Mouse (Mus musculus): Measurements from ENCODE around the gene Atp2c2.

Atp2c2 gene

DNA sequence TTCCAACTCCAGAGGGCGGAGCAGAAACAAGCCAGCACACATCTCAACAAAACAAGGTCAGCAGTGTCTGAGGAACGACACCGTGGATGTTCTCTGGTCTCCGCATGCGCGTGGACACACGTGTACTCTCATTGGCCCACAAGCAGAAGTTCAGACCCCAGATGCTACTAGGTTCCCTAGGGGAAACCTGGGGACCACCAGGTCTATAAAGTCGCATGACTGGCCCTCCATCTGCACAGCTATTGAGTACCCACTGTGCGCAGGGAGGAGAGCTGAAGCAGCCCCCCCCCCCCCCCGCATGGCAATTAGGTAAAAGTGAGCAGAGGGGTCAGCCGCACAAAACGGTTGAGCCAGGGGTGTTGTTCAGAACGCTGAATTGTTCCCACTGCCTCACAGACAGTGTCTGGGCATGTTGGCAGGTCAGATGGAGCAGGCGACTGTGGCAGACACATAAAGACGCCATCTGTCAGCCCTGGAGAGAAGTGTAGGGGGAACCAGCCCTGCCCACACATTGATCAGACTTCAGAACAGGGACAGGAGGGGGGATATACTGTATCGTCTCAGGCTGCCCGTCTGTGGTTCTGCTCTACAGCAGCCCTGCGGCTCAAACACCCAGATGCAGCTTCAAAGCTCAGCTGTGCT lies 86.1 kb downstream of the Atp2c2 start:
- peak; percentile 56 for DNase-seq (ENCODE audit: low spot score)

DNA sequence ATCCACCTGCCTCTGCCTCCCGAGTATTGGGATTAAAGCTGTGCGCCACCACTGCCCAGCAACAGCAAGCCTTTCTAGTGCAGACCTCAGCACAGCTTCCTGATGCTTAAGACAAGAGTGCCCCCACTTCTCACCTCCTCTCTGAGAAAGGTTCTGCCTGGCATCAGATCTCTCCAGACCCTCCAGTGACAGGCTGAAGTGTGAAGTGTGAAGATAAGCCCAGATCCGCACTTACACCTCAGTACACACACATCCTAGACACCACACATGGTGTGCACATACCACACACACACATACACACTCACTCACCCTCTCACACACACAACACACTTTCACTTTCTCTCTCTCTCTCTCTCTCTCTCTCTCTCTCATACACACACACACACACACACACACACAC lies 87.1 kb downstream of the Atp2c2 start:
- DNase-seq (ENCODE audit: low spot score) = no peak

DNA sequence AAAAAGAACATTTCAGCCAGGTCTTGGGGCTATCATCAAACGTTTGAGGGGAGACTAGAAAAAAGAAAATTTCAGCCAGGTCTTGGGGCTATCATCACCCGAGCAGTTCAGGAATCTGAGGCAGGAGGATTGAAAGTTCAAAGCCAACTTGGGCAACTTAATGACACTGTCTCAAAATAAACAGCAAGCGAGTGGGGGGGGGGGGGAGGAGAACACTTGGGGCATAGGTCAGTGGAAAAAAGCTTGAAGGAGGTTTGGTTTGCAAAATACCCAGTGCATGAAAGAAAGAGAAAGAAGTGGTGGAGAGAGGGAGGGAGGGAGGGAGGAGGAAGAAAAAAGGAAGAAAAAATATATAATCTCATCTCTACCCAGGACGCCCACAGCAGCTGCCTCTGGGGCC lies 87.5 kb downstream of the Atp2c2 start:
- DNase-seq (ENCODE audit: low spot score) = no peak

DNA sequence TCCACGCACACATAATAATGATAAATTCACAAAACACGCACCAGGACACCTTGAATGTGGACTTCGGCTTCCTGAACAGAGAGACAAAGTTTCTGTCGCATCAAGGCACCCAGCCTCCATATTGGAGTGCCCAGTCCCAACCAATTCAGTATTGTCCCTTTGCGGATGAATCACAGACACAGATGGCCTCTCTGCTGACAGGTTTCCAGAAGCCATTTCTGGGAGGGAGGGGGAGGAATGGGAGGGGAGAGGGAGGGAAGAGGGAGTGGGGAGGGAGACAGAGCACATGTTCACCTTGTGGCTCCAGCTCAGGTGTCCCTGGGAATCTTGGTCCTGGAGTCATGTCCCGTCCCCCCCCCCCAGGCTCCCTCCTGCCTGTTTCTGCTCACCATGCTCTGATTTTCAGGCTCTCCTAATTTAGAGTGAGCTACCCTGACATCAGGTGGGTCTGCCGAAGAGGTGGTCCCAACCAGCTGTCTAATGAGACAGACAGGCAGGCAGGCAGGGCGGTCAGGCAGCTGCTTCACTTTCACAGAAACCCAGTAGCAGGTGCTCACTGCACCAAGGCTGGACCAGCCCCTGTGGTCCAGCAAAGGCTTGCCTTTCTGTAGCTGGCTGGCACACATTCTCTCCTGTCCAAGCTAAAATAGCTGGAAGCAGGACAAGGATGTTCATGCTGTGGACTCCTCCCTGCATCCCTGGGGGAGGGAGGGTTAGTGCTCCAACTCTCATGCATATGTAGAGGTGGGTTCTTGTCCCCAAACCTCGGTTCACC lies 89.0 kb downstream of the Atp2c2 start:
- DNase-seq (ENCODE audit: low spot score) = no peak

DNA sequence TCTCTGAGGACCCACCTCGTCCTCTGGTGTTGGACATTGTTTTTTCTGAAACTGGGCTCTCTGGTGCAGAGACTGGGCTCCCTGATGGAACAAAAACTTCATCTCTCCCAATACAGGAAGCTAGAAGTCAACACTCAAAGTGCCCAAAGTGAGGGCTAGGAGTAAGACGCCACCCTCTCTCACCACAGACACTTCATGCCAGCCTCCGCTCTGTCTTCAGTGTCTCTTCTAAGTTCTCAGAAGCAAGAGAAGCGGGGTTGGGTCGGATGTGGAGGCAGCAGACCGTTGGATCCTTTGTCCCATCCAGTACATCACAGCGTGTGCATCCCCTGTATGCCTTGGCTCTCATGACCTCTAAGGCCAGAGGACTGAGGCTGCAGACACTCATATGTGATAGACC lies 89.8 kb downstream of the Atp2c2 start:
- no peak for DNase-seq (ENCODE audit: low spot score)

DNA sequence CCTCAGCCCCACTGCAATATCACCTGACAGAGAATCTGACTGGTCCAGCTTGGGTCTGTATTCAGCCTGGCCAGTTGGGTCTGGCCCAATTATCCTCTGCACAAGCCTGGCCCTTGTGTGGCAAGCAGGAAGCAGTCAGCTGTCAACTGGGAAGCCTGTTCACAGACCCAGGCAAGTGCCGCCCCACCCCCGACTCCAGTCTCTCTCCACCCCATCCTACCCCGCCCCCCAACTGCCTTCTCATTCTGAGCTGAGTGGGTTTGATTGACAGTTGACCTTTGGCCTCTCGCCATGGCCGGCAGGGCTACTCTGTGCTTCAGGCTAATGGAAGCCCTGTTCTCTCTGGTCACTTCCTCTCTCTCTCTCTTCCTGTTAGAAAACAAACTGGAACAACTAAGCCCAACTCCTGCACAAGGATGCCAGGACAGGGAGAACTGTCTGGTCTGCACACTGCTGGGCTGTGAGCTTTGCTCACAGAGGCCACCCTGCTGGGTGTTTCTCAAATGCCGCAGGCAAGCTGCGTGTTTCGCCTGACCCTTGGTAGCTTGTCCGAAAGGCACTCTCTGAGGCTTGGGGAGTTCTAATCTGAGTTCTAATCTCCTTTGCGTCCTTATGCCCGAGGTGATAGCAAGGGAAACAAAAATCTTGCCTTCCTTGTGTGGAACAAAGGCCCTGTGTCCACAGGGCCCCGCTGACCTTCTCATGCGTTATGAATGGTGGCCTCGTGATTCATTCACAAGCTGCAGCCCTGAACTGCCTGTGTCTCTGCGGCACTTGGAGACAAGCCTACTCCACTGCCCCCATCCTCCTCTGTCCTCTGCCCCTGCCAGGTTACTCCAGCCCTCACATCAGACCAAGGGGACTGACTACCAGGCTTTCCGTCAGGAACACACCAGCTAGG lies 92.2 kb downstream of the Atp2c2 start:
- peak; percentile 95 for DNase-seq (ENCODE audit: low spot score)

DNA sequence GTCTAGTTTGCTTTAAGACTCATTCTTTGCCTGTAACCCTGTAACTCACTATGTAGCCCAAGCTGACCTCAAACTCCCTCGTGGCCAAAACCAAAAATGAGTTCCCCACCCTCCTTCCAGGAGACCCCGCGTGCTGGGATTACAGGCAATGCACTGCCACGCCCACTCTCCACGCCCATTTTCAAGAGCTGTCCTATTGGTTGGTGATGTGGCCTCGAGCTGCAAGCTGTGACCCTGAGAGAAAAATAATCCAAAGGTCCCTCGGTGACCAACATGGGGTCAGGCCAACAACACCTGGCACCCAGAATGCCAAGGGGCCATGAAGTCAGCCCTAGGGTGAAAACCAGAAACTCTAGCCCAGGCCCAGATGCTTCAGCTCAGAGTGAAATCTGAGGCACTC lies 94.9 kb downstream of the Atp2c2 start:
- peak; percentile 59 for DNase-seq (ENCODE audit: low spot score)

DNA sequence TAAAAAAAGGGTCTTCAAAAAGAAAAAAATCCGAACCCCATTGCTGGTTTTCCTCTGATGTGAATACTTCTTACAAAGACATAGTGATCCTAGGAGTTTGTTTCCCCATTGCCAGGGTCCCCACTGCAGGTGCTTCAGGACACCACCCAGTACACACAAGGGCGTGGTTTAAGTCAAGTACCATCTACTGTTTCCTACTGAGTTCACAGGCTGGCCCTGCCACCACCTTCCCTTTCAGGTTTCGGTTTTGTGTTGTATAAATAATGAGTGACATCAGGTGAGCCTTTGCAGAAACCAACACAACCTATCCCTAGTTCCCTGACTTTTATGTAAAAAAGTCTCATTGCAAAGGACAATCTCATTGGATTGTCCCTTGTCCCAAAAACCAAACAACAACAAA lies 95.8 kb downstream of the Atp2c2 start:
- no peak for DNase-seq (ENCODE audit: low spot score)

DNA sequence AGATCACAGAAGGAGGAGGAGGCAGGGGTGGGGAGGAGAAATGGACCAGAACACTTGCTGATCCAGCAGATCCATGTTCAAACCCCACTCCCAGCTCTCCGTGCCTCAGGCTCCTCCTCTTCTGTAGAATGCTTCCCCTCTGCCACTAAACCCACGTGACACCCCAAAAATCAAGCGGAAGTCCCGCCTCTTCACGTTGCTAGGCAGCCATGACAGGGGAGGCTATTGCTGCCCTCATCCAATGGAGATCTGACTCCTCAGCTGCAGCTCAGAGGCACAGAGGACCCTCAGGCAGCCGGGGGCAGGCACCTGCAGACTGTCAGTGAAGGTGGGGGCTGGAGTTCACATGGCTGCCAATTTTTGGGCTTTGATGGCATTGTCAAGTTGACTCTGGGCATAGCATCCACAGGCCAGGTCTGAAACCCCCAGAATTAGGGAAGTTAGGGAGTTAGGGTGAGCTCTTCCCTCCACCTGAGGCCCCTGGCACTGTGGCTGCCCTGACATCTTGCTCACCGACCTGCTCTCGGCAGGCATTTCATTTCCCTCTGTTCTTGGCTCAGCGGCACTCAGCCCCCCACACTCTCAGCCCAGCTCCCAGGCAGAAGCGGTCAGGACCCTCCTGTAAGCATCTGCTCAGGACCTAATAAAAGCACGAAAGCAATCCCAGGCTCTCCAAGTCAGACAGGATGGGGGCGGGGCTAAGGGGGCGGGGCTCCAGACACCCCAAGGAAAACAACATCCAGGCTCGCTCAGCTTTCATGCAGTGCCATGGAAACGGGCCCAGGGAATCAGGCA lies 98.6 kb downstream of the Atp2c2 start:
- peak; percentile 84 for DNase-seq (ENCODE audit: low spot score)

DNA sequence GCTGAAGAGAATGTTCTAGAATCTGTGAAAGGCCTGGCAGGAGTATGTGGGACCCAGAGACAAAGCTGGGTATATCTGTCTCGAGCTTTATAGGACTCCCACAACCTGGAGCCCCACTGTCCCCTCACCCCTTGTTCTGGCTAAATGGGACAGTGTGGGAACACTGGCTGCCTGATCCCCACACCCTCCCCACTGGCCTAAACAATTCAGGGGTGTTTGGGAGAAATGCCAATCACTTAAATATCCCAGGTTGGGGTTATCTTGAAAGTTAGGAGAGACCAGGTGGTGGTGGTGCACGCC lies 99.1 kb downstream of the Atp2c2 start:
- DNase-seq (ENCODE audit: low spot score) = no peak

DNA sequence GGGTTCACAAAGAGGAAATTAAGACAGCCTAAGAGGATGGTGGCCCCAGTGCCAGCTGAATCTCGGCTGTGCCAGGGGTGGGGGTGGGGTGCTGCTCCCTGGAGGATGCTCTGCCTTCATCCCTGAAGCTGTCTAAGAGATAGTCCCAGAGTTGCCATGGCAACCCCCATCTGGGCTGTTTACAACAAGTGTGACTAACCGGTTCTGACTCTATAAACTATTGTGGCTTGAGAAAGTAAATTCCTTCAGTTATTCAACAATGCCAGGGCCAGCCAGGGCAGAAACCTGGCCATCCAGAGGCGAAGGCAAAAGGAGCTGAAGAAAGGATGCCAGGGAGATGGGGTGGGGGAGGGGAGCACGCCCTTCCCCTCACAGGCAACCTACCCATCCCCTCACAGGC lies 101.4 kb downstream of the Atp2c2 start:
- peak; percentile 59 for DNase-seq (ENCODE audit: low spot score)

DNA sequence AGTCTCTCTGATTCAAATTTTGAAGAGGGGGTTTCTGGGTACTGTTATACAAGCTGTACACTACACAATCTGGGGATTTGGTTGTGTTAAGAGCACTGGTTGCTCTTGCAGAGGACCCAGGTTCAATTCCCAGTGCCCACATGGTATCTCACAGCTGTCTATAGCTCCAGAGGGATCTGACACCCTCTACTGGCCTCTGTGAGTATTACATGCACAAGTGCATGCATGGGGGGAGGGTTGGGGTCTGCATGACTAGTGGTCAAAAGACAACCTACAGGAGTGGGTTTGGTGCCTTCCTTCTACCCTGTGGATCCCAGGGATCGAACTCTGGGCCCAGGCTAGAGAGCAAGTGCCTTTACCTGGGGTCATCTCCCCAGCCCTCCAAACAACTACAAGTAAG lies 102.8 kb downstream of the Atp2c2 start:
- DNase-seq (ENCODE audit: low spot score) = no peak

DNA sequence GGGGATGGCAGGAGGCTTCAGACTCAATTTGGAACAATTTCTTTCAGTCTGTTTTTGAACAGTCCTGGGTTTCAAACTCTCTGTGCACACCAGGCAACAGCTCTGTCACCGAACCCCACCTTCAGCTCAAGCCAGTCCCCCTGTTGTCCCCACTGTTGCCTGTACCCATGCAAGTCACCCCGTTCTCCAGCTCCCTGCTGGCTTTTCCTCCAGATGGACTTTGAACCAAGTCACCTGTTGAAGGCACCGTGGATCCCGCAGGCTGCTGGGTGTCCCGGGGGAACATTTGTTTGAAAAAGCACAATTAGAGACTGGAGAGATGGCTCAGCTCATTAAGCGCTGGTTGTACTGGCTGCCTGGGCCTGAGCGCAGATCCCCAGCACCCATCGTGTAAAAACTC lies 105.5 kb downstream of the Atp2c2 start:
- DNase-seq (ENCODE audit: low spot score) = no peak

DNA sequence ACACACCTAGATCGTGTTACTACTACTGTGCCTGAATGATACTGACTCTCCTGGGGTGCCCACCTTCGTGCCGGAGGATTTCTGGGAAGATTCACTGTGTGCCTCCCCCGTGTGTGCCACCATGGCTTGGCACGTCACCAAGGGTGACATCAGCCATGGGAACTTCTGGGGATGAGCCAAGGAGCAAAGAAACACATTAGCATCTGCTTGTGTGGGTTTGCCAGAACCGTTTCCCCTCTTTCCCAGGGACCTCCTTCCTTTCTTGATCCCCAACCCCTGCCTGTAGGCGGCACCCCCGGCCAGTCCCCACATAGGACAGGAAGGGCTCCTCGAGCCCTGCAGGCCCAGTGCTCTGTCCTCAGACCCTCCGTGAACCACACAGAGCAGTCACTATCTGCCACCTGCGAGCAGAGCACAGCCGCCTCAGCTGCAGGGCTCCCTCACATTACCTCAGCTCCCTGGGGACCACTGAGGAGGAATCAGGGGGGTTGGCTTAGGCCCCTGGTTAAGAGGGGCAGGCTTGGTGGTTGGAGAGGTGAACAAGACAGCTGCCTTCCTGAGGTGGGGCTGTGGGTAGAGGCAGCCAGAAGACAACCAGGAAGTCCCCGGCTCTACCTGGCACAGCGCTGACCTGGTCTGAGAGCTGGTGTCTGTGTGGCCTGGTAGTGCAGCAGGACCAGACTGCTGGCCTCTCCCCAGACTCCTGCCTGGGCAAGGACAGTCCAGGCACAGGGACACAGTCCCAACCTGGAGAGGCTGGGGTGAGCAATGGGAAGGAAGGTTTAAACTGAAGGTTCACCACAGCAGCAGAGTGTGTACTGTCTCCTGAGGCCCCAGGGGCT lies 106.8 kb downstream of the Atp2c2 start:
- no peak for DNase-seq (ENCODE audit: low spot score)

Data from embryo, embryonic 10.5 days (tissue).